Mouse (Mus musculus): ENCODE data around the gene Zfp644.

Gene Zfp644

DNA sequence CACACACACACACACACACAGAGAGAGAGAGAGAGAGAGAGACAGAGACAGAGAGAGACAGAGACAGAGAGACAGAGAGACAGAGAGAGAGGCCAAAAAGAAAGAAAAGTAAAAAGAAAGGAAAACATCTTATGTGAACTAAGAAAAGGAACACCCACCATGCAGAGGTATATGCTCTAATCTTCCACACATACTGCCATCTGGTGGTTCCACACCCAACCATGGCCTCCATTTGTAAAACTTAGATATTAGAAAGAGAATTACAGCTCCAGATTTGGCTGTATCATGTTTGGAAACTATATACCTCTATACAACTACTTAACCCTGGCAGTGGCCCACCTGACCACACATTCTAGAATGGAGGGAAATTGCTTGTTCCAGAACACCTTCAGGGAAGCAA, 102.7 kb downstream of the Zfp644 start:
- no peak for DNase-seq (ENCODE audit: low spot score in 2 of 2)

DNA sequence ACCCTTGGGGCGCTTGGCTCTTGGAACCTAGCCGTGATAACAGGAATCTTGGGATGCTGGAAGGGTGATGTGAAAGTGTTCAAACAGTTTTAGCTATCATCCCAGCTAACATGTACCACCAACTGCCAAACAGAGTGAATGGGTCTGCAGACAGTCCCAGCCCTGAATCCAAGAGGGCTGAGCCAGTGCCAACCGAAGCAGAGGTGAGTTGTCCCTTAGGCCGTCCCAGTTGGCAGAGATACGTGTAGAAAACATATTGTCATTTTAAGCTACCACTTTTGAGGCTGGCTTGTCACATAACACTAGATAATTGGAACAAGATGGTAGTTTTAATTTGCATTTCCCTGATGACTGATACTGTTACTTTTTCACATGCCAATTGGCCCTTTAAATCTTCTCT, 106.4 kb downstream of the Zfp644 start:
- DNase-seq (ENCODE audit: low spot score in 2 of 2) = no peak

DNA sequence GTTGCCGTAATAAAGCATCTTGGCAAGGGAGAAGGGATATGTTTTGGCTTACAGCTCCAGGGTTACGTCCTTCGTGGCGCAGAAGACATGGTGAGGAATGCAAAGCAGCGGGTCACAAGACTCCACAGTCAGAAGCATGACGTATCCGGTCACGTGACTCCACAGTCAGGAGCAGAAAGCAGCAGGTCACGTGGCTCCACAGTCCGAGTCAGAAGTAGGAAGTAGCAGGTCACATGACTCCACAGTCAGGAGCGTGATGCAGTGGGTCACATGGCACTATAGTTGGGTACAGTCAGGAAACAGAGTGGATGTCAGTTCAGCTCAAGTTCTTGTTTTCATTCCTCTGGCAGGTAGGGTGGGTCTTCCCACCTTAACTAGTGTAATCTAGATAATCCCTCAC, 107.4 kb downstream of the Zfp644 start:
- DNase-seq (ENCODE audit: low spot score in 2 of 2) = no peak

DNA sequence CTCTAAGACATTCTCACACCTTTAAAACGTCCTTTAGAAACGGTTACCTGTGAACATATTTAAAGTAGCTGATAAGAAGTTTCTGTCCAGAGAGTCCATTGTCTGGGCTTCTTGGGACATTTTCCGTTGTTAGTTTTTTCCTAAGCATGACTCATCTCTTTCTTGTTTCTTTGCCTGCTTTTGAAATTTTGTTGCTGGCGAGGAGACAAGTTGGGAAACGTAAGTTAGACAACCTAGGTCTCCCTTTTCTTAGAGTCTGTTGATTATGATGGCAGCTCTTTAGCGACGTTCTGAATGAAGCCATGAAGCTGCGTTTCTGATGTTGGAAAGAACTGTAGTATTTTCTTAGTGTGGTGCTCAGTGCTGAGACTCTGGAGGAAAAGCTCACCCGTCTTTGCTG, 108.1 kb downstream of the Zfp644 start:
- no peak for DNase-seq (ENCODE audit: low spot score in 2 of 2)

DNA sequence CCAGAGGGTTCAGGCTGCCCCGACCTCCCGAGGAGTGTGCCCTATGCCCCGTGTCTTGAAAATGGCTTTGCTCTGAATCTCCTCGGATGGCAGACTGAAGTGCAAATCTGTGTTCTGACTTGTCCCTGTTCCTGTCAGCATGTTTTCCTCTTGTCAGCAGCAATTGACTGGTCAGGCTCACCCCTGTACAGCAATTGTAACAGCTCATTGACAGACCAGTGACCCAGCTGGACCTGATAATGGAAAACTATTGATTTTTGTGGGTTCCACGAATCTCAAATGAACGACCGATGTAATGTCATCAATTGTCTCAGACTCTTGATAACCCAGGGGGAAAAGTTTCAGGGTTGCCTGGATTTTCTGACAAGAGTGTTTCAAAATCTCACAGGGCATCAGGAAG, 116.1 kb downstream of the Zfp644 start:
- DNase-seq (ENCODE audit: low spot score in 2 of 2) = no peak

DNA sequence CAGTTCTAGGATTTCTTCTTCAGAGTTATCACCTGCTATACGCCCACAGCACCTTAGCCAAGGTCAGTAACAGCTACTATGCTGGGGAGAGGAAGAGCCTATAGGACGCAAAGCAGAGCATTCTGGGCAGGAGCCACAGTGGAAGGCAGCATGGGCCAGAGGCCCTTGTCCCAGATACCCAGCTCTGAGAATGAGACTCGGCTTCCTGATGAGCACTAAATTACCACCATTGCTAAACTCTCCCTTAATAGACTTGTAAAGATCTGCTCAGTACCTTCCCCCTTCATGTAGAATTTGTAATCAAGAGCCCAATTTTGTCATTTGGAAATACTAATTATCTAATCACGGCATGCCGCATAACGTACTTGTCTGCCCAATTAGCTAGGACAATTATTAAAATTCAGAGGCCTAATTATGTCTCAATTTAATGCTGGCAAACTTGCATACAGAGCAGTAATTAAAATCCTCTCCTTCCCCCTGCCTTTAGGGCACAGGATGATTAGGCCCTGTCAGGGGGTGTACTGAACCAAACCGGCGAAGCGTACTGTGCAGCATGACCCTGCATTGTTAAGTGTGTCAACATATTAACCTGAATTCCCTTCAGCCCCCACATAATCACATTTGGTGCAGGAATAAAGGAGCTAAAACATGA, 119.7 kb downstream of the Zfp644 start:
- no peak for DNase-seq (ENCODE audit: low spot score in 2 of 2)

DNA sequence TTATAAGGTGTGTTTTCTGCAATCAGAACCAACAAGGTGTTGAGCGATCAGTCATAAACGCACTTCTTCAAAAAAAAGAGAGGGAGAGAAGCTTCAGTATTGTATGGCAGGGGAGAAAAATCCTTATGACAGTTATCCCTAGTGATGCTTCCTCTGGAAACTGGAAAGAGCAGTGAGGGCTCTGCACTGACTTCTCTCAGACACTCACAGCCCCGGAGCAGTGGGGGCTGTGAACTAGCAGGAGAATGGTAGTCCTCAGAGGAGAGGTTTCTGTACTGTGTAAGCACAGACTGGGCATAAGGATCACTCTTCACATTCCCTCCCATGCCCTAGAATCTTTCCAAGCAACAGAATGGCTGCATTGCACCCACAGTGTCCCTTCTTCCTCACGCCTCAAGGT, 122.0 kb downstream of the Zfp644 start:
- no peak for DNase-seq (ENCODE audit: low spot score in 2 of 2)

DNA sequence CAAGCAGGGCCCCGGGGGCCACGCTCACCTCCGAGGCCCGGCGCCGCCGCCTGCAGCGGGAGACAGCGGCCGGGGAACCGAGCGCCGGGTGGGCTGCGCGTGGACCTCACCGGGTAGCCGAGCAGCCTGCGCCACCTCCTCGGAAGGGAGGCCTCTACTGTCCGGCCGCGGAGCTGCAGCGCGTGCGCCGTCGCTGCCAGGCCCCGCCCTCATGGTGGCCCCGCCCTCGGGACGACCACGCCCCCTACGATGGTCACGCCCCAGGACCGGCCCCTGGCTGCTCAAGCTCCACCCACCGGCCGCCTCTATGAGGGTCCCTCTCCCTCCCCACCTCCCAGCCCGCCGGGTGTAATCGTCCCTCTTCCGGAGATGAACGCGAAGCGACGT, 122.5 kb downstream of the Zfp644 start:
- peak; percentile 75 to 84 for DNase-seq (ENCODE audit: low spot score in 2 of 2)

DNA sequence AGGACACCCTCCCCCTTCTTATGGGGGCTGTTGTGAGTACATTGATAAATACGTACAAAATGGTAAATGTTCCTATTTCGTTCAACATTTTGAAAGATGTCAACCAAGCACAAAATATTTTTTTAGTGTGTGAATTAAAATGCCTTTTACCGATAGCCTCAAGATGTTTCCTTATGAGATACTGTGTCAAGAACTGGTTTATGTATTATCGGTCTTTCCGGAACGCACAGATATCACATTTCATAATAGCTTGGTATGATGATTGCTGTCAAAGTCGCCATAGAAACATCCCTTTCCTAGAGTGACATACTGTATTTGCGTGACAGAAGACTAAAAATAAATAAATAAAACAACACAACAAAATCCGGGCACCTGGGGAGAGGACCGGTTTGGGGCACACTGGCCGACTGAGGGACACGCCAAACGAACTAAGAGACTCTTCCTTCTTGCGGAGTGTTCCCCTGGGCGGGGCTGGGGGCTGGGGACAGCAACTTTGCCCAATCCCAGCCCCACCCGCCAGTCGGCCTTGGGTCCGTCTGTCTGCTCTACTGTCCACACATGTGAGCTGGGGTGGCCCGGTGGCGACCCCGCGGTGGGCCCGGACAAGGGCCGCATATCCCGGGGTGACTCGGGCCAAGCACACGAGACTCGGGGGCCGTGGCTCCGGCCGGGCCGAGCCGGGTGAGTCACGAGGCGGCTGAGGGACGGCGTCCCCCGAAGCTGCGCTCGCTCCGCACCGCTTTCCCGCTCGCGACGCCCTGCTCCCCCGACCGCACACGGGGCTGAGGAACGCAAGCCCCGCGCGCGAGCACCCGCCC, 123.1 kb downstream of the Zfp644 start:
- peak in 1 of 2 experiments; percentile 8 for DNase-seq (ENCODE audit: low spot score in 2 of 2)

All from urinary bladder, postnatal 36 days (tissue).